Mouse (Mus musculus) ES-Bruce4 (cell line): ENCODE results near the gene Maml3.

Experiments used
- CTCF ChIP-seq: IDR thresholded peaks from one replicate; pipeline ENCODE4 v1.8.1; 2011; ENCODE audit warnings: low read depth, low read length
- EP300 ChIP-seq: IDR thresholded peaks from 2 replicates; pipeline ENCODE4 v1.6.1; 2011; ENCODE audit warnings: low read depth, low read length; ENCODE audit not compliant: insufficient read depth

- TF ChIP-seq CTCF (no peak), EP300 (no peak)
Measured at GRCm38 (mm10) chr3:51874252-51874651, 230.6 kb downstream of the Maml3 start.
